Mouse (Mus musculus) intestine, embryonic 16.5 days (tissue): Measurements from ENCODE around the gene Negr1. TPM values are rescaled to one million over a fixed set of nuclear protein-coding genes. Genes with fewer than 3 reads are reported as not detected.

Source experiments
- ATAC-seq: fragments of 200-750 bp; cut with Nextera tagmentation; 2 replicates; pipeline ENCODE4 v1.8.0; 2017; ENCODE audit warnings: moderate TSS enrichment, moderate library complexity
- H3K27ac ChIP-seq: fragments of 300-500 bp; sonication (generic); 2 replicates; pipeline ENCODE4 v1.5.1; 2014; ENCODE audit warnings: mild to moderate bottlenecking, low read length
- H3K27me3 ChIP-seq: fragments of 300-500 bp; sonication (generic); replicated peaks from 2 replicates; pipeline ENCODE4 v1.6.1; 2014; ENCODE audit warnings: low read length, control low read depth, mixed read lengths; ENCODE audit not compliant: control insufficient read depth, insufficient read depth
- H3K36me3 ChIP-seq: fragments of 300-500 bp; sonication (generic); 2 replicates; pipeline ENCODE4 v1.6.1; 2014; ENCODE audit warnings: low read length, control low read depth; ENCODE audit not compliant: control insufficient read depth, insufficient read depth
- H3K4me1 ChIP-seq: fragments of 300-500 bp; sonication (generic); 2 replicates; pipeline ENCODE4 v1.6.1; 2014; ENCODE audit warnings: low read length, control low read depth, mixed read lengths; ENCODE audit not compliant: control insufficient read depth, insufficient read depth
- H3K4me2 ChIP-seq: fragments of 300-500 bp; sonication (generic); 2 replicates; pipeline ENCODE4 v1.6.1; 2014; ENCODE audit warnings: low read depth, low read length, control low read depth
- H3K4me3 ChIP-seq: fragments of 300-500 bp; sonication (generic); 2 replicates; pipeline ENCODE4 v1.5.1; 2014; ENCODE audit warnings: mild to moderate bottlenecking, low read length
- H3K9ac ChIP-seq: fragments of 300-500 bp; sonication (generic); 2 replicates; pipeline ENCODE4 v1.6.1; 2014; ENCODE audit warnings: low read depth, low read length
- H3K9me3 ChIP-seq: fragments of 300-500 bp; sonication (generic); 2 replicates; pipeline ENCODE4 v1.6.1; 2016; ENCODE audit warnings: low read length, control low read depth; ENCODE audit not compliant: control insufficient read depth
- WGBS: fragments of 180-500 bp; shearing (Covaris S2); extraction: QIAGEN DNeasy Blood & Tissue Kit; methylation state at CpG from one replicate; pipeline ENCODE4 v1.1.7; 2014; 5-methylcytosine and 5-hydroxymethylcytosine counted together
- polyA plus RNA-seq: library from polyadenylated mRNA; unstranded; fragments of >200 nt; fragmentation: Nextera tagmentation; extraction: Ambion mirVana; gene quantifications from 2 replicates; pipeline ENCODE4 v1.2.1, GENCODE M21; 2015

The Negr1 gene
- polyA plus RNA-seq, 1 experiment from 2014 or later = 2.5 TPM

DNA sequence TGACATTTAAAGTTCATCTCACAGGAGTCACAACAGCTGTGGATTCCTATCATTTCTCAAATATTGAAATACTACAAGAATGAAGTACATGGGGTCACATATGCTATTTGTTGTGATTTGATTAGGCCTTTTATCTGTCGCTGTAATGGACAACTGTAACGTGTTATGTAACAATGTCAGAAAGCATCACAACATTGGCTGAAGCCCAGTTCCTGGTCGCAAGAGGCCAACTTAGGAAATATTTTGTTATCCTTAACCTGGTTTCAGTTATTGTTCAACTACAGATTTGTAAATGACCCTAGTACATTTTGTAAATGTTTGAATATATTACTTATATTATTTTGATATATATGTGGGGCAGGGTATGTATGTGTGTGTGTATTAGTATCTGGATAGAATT, 351.2 kb downstream of the Negr1 start:
- Histone ChIP-seq H3K9me3 (no peaks in the 10 kb centered on the region), H3K27ac (no peak overlapping the region), H3K36me3 (no peaks in the 10 kb centered on the region), H3K9ac (no peak overlapping the region), H3K4me3 (no peak overlapping the region), H3K27me3 (no peaks in the 10 kb centered on the region), H3K4me2 (no peak overlapping the region), H3K4me1 (no peaks in the 10 kb centered on the region)
- WGBS = 80% methylated on average over 3 of the region's 3 CpGs
- no peak for ATAC-seq

GRCm38 (mm10) chr3:156921369-156921768, 359.8 kb downstream of the Negr1 start:
- Histone ChIP-seq H3K4me2 (no peak overlapping the region), H3K9ac (no peak overlapping the region), H3K4me3 (no peak overlapping the region), H3K27ac (no peak overlapping the region), H3K9me3 (no peaks in the 10 kb centered on the region), H3K27me3 (no peaks in the 10 kb centered on the region), H3K36me3 (no peaks in the 10 kb centered on the region), H3K4me1 (no peaks in the 10 kb centered on the region)
- ATAC-seq = no peak

GRCm38 (mm10) chr3:156923159-156923558, 361.6 kb downstream of the Negr1 start:
- Histone ChIP-seq H3K9ac (no peak overlapping the region), H3K4me3 (no peak overlapping the region), H3K9me3 (no peaks in the 10 kb centered on the region), H3K4me2 (no peak overlapping the region), H3K36me3 (no peaks in the 10 kb centered on the region), H3K4me1 (no peaks in the 10 kb centered on the region), H3K27me3 (no peaks in the 10 kb centered on the region), H3K27ac (no peak overlapping the region)
- no peak for ATAC-seq
- 68% methylated on average over 1 of the region's 1 CpGs for WGBS

GRCm38 (mm10) chr3:156925102-156925501, 363.5 kb downstream of the Negr1 start:
- Histone ChIP-seq H3K27me3 (no peaks in the 10 kb centered on the region), H3K27ac (no peak overlapping the region), H3K9me3 (no peaks in the 10 kb centered on the region), H3K4me3 (no peak overlapping the region), H3K4me2 (no peak overlapping the region), H3K36me3 (no peaks in the 10 kb centered on the region), H3K9ac (no peak overlapping the region), H3K4me1 (no peaks in the 10 kb centered on the region)
- 87% methylated on average over 5 of the region's 5 CpGs for WGBS
- ATAC-seq = no peak

DNA sequence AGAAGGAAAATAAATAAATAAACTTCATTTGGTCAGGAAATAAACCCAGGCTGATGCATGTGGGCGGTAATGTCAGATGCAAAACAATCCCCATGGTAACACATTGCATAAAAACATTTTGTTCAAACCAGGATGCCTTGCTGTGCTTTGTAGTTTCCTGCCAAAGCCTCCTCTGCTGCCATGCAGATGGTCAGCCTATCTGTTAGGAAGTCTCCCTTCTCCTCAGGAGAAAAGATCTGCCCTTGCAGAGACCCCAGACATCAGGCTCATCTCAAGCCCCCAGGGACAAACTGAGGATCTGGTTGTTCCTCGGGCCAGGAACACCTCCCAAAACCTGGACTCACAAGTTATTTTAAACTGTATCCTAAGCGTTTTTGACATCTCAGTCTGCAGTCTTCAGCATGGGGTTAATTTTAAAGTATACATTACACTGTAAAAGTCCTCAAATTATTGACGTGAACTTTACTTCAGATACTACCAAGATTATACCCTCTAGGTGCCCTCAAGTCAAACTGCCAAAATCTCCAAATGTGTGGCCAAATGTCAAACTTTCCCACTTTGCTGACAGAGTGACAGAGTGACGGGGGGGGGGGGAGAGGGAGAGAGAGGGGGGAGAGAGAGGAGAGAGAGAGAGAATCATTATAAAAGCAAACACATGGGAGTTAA, 366.9 kb downstream of the Negr1 start:
- H3K9me3 ChIP-seq = no peaks in the 10 kb centered on the region
- no peak overlapping the region for H3K27ac ChIP-seq
- WGBS = 56% methylated on average over 5 of the region's 5 CpGs
- H3K4me1 ChIP-seq = no peaks in the 10 kb centered on the region
- H3K4me3 ChIP-seq = no peak overlapping the region
- no peak overlapping the region for H3K9ac ChIP-seq
- H3K36me3 ChIP-seq = no peaks in the 10 kb centered on the region
- ATAC-seq = no peak
- no peaks in the 10 kb centered on the region for H3K27me3 ChIP-seq
- H3K4me2 ChIP-seq = no peak overlapping the region

GRCm38 (mm10) chr3:156929062-156929397, 367.4 kb downstream of the Negr1 start:
- 64% methylated on average over 3 of the region's 3 CpGs for WGBS
- H3K27me3 ChIP-seq = no peaks in the 10 kb centered on the region
- no peaks in the 10 kb centered on the region for H3K9me3 ChIP-seq
- no peak overlapping the region for H3K4me2 ChIP-seq
- no peak for ATAC-seq
- no peak overlapping the region for H3K27ac ChIP-seq
- H3K9ac ChIP-seq = no peak overlapping the region
- no peaks in the 10 kb centered on the region for H3K4me1 ChIP-seq
- no peak overlapping the region for H3K4me3 ChIP-seq
- no peaks in the 10 kb centered on the region for H3K36me3 ChIP-seq

- Histone ChIP-seq H3K9ac (no peak overlapping the region), H3K9me3 (no peaks in the 10 kb centered on the region), H3K27ac (no peak overlapping the region), H3K27me3 (no peaks in the 10 kb centered on the region), H3K4me1 (no peaks in the 10 kb centered on the region), H3K4me2 (no peak overlapping the region), H3K36me3 (no peaks in the 10 kb centered on the region), H3K4me3 (no peak overlapping the region)
- WGBS = 90% methylated on average over 2 of the region's 2 CpGs
- no peak for ATAC-seq
These were observed 368.3 kb downstream of the Negr1 start for GRCm38 (mm10) chr3:156929677-156930440.

- Histone ChIP-seq H3K4me1 (no peaks in the 10 kb centered on the region), H3K27ac (no peak overlapping the region), H3K4me2 (no peak overlapping the region), H3K36me3 (no peaks in the 10 kb centered on the region), H3K9ac (no peak overlapping the region), H3K27me3 (no peaks in the 10 kb centered on the region), H3K9me3 (no peaks in the 10 kb centered on the region), H3K4me3 (no peak overlapping the region)
- peak; percentile 49 for ATAC-seq
- WGBS = 65% methylated on average over 2 of the region's 2 CpGs
These were observed 369.4 kb downstream of the Negr1 start for GRCm38 (mm10) chr3:156931011-156931410.

DNA sequence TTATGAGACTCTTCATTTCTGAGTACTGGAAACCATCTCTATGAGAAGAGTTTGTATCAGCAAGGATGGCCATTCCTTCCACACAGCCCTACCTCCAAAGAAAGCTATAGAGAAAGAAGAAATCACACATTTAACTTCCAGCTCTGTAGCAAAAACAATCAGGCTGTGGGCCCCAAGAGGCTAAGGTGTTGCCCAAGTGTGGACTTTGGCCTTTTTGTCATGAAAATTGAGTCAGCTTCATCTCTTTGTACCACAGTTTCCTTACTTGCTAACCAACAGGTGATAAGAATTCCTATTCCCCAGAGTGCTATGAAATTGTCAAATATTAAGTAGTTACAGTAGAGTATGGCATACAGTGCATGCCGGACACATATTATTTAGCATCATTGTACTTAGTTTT, 369.9 kb downstream of the Negr1 start:
- Histone ChIP-seq H3K4me2 (no peak overlapping the region), H3K36me3 (no peaks in the 10 kb centered on the region), H3K4me1 (no peaks in the 10 kb centered on the region), H3K9me3 (no peaks in the 10 kb centered on the region), H3K9ac (no peak overlapping the region), H3K27ac (no peak overlapping the region), H3K27me3 (no peaks in the 10 kb centered on the region), H3K4me3 (no peak overlapping the region)
- WGBS = 81% methylated on average over 1 of the region's 1 CpGs
- peak; percentile 93 for ATAC-seq
